Mouse (Mus musculus) intestine, embryonic 14.5 days (tissue): ENCODE measurements around the gene Rtf2. TPM values are rescaled to one million over a fixed set of nuclear protein-coding genes. Genes with fewer than 3 reads are reported as not detected.

Source experiments
- ATAC-seq: fragments of 200-750 bp; cut with Nextera tagmentation; replicated peaks from 2 replicates; pipeline ENCODE4 v1.8.0; 2017; ENCODE audit warnings: low read depth, moderate number of reproducible peaks, moderate TSS enrichment, moderate library complexity; ENCODE audit not compliant: low FRiP score, low TSS enrichment
- DNase-seq: peaks from one replicate; pipeline ENCODE4 v3.0.0-alpha.2; 2018; ENCODE audit warnings: low spot score
- H3K27ac ChIP-seq: fragments of 300-500 bp; sonication (generic); 2 replicates; pipeline ENCODE4 v1.5.1; 2014; ENCODE audit warnings: low read depth, mild to moderate bottlenecking, control low read depth
- H3K27me3 ChIP-seq: fragments of 300-500 bp; sonication (generic); replicated peaks from 2 replicates; pipeline ENCODE4 v1.6.1; 2014; ENCODE audit warnings: low read length, control low read depth; ENCODE audit not compliant: control insufficient read depth, insufficient read depth
- H3K36me3 ChIP-seq: fragments of 300-500 bp; sonication (generic); 2 replicates; pipeline ENCODE4 v1.6.1; 2014; ENCODE audit warnings: low read length, control low read depth; ENCODE audit not compliant: control insufficient read depth, insufficient read depth
- H3K4me1 ChIP-seq: fragments of 300-500 bp; sonication (generic); replicated peaks from 2 replicates; pipeline ENCODE4 v1.6.1; 2014; ENCODE audit warnings: low read length, control low read depth, mixed read lengths; ENCODE audit not compliant: control insufficient read depth, insufficient read depth
- H3K4me2 ChIP-seq: fragments of 300-500 bp; sonication (generic); 2 replicates; pipeline ENCODE4 v1.6.1; 2014; ENCODE audit warnings: low read length
- H3K4me3 ChIP-seq: fragments of 300-500 bp; sonication (generic); 2 replicates; pipeline ENCODE4 v1.5.1; 2014; ENCODE audit warnings: low read depth, low read length, control low read depth, mixed read lengths
- H3K9ac ChIP-seq: fragments of 300-500 bp; sonication (generic); 2 replicates; pipeline ENCODE4 v1.6.1; 2014; ENCODE audit warnings: mild to moderate bottlenecking, low read length
- H3K9me3 ChIP-seq: fragments of 300-500 bp; sonication (generic); 2 replicates; pipeline ENCODE4 v1.6.1; 2016; ENCODE audit warnings: low read length, control low read depth; ENCODE audit not compliant: control insufficient read depth
- WGBS: fragments of 180-500 bp; shearing (Covaris S2); extraction: QIAGEN DNeasy Blood & Tissue Kit; methylation state at CpG from one replicate; pipeline ENCODE4 v1.1.7; 2014; 5-methylcytosine and 5-hydroxymethylcytosine counted together
- polyA plus RNA-seq: library from polyadenylated mRNA; unstranded; fragments of >200 nt; fragmentation: Nextera tagmentation; extraction: Ambion mirVana; gene quantifications from 2 replicates; pipeline ENCODE4 v1.2.1, GENCODE M21; 2014

The Rtf2 gene
- polyA plus RNA-seq, 1 experiment from 2014 or later = 75.3 TPM

DNA sequence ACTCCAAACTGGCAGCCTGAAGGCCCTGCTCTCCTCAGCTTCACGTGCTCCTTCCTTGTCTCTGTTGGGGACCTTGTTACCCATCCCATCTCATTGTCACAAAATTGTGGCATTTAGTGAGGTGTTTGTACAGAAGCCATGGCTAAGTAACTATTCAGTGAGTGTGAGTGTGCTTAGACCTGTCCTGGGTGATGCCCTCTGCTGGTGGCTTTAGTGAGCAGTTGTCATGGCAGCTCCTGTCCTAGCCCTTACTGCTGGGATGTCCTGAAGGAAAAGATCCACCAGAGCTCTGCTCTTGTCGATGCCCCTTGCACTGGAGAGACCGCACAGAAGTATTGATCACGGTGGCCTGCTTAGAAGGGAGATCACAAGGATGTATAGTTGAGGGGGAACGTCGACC is 7.0 kb downstream of the Rtf2 start:
- peaks cover 69% of the 10 kb centered on the region for H3K36me3 ChIP-seq
- no peak for DNase-seq
- H3K9ac ChIP-seq = no peak overlapping the region
- H3K4me1 ChIP-seq = no peaks in the 10 kb centered on the region
- no peak overlapping the region for H3K27ac ChIP-seq
- no peak for ATAC-seq
- no peaks in the 10 kb centered on the region for H3K27me3 ChIP-seq
- no peak overlapping the region for H3K4me3 ChIP-seq
- no peaks in the 10 kb centered on the region for H3K9me3 ChIP-seq
- 92% methylated on average over 6 of the region's 6 CpGs for WGBS
- H3K4me2 ChIP-seq = no peak overlapping the region

DNA sequence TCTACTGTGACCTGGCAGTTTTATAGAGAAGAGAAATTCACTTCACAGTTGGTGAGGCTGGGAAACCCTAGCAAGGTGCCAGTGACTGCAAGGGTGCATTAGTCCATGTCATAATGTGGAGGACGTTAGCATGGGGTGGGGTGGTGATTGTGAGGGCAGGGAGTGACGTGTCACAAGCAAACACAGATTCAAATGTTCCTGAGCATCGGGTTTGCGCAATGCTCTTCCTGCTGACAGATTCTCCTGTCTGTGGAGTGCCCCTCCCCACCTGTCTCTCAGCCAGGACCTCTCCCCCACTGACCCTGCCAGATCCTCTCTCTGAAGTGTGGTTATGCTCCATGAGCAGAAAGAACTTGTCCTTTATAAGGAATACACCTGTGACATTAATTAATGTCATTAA is 8.0 kb downstream of the Rtf2 start:
- Histone ChIP-seq H3K4me1 (no peaks in the 10 kb centered on the region), H3K36me3 (peaks cover 79% of the 10 kb centered on the region), H3K9ac (no peak overlapping the region), H3K4me3 (no peak overlapping the region), H3K4me2 (no peak overlapping the region), H3K27me3 (no peaks in the 10 kb centered on the region), H3K27ac (no peak overlapping the region), H3K9me3 (no peaks in the 10 kb centered on the region)
- 90% methylated on average over 4 of the region's 4 CpGs for WGBS
- DNase-seq (no peak), ATAC-seq (no peak)

DNA sequence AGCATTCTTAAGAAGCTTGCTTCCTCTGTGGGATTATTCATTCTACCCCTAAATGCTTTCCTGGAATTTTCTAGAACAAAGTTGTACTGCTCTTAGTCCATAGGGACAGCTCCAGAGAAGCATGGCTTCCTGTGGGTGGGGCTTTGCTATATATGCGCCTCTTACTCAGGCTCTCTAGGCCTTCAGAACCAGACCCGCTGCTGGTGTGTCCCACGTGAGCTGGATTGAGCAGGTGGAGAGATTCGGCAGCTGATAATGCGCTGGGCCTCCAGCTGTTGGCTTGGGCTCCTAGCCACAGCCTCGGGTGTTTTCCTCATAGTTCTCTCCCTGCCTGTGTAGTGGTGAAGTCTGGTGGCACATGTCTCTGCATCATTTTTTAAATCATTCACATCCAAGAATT is 10.3 kb downstream of the Rtf2 start:
- peaks cover 92% of the 10 kb centered on the region for H3K36me3 ChIP-seq
- no peaks in the 10 kb centered on the region for H3K9me3 ChIP-seq
- H3K4me1 ChIP-seq = no peaks in the 10 kb centered on the region
- 91% methylated on average over 6 of the region's 6 CpGs for whole genome bisulfite sequencing
- no peak for ATAC-seq
- no peak overlapping the region for H3K4me3 ChIP-seq
- H3K9ac ChIP-seq = no peak overlapping the region
- no peak for DNase-seq
- H3K27ac ChIP-seq = no peak overlapping the region
- no peak overlapping the region for H3K4me2 ChIP-seq
- H3K27me3 ChIP-seq = no peaks in the 10 kb centered on the region

DNA sequence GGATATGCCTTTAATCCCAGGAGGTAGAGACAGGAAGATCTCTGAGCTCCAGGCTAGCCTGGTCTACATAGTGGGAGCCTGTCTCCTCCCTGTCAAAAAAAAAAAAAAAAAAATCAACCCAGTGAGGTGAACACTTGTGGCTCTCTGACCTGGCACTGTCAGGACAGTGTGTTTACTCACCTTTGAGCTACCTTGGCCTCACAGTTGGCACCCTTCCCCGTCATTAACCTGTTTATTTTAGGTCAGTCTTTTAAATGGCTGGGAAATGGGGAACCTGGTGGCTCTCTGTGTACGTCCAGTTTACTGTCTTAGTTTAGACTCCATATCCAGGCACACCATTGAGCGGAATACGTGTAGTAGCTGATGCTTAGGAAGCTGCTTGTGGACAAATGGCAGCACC is 11.7 kb downstream of the Rtf2 start:
- H3K9me3 ChIP-seq = no peaks in the 10 kb centered on the region
- no peak overlapping the region for H3K27ac ChIP-seq
- no peak overlapping the region for H3K4me3 ChIP-seq
- no peak overlapping the region for H3K4me2 ChIP-seq
- peaks cover 89% of the 10 kb centered on the region for H3K36me3 ChIP-seq
- no peaks in the 10 kb centered on the region for H3K27me3 ChIP-seq
- WGBS = 89% methylated on average over 4 of the region's 4 CpGs
- ATAC-seq = no peak
- DNase-seq = no peak
- H3K9ac ChIP-seq = no peak overlapping the region
- H3K4me1 ChIP-seq = no peaks in the 10 kb centered on the region

DNA sequence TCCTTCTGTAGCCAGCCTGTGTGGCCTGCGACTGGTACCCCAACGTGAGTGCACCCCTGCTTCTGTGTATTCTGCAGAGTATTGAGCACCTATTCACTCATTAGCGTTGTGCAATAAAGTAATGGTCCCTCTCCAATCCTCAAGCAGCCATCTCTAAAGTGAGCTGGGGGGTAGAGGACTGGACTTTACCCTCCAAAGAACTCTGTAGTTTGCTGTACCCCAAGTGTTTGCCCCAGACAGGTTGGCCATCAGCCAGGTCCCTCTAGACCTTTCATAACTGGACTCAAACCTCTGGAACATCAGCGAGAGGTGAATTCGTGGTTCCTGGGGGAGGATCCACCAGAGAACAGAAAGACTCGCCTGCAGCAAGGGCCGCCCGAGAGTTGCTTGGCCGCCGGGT is 12.1 kb downstream of the Rtf2 start:
- no peaks in the 10 kb centered on the region for H3K9me3 ChIP-seq
- H3K4me2 ChIP-seq = no peak overlapping the region
- ATAC-seq (no peak), DNase-seq (no peak)
- H3K9ac ChIP-seq = no peak overlapping the region
- no peak overlapping the region for H3K4me3 ChIP-seq
- H3K27ac ChIP-seq = no peak overlapping the region
- no peaks in the 10 kb centered on the region for H3K27me3 ChIP-seq
- H3K36me3 ChIP-seq = peaks cover 88% of the 10 kb centered on the region
- 94% methylated on average over 10 of the region's 10 CpGs for WGBS
- no peaks in the 10 kb centered on the region for H3K4me1 ChIP-seq

DNA sequence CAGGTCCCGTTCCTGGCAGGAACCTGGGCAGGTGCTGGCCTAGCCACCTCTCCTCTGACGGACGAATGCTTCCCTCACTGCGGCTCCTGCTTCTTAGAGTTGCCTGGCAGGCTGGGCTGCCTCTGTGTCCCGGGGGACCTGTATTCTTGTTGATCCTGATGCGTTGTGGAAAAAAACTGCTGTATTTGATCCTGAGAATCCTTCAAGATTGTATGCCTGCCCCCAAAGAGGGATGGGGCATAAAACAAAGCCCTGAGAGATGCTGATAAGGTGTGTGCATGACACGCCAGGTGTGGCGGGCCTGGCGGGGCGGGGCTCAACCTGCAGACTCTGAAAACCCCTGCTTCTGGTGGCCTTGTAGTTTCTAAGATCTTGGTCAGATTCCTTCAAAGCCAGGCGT is 18.1 kb downstream of the Rtf2 start, which contains the start of gene Gcnt7:
Gene Gcnt7, minus strand, starts transcription at position 101 of the 400 bp plus-strand sequence.
- no peak within 1 kb of the TSS for H3K9ac ChIP-seq
- no peaks in the 10 kb centered on the region for H3K9me3 ChIP-seq
- ATAC-seq (no peak), DNase-seq (no peak)
- H3K4me3 ChIP-seq = no peak within 1 kb of the TSS
- H3K36me3 ChIP-seq = peaks cover 53% of the 10 kb centered on the region
- H3K4me2 ChIP-seq = no peak within 1 kb of the TSS
- no peaks in the 10 kb centered on the region for H3K27me3 ChIP-seq
- 78% methylated on average over 11 of the region's 11 CpGs for WGBS
- no peak within 1 kb of the TSS for H3K27ac ChIP-seq
- H3K4me1 ChIP-seq = no peaks in the 10 kb centered on the region

DNA sequence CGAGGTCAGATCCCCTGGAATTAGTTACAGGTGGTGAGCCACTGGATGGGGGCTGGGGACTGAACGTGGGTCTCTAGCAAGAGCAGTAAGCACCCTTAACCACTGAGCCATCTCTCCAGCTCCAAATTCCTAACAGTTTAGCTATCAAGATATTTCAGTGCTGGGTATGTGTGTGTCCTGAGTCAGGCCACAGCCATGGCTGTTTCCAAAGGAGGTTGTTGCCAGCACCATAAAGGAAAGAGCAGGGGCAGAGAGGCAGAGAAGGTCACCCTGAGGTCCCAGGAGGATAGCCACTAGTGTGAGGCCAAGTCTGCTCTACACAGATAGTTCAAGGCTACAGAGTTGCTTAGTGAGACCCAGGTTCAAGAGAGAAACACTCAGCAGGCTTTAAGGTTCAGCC is 20.3 kb downstream of the Rtf2 start:
- WGBS = 85% methylated on average over 2 of the region's 2 CpGs
- ATAC-seq (no peak), DNase-seq (no peak)

DNA sequence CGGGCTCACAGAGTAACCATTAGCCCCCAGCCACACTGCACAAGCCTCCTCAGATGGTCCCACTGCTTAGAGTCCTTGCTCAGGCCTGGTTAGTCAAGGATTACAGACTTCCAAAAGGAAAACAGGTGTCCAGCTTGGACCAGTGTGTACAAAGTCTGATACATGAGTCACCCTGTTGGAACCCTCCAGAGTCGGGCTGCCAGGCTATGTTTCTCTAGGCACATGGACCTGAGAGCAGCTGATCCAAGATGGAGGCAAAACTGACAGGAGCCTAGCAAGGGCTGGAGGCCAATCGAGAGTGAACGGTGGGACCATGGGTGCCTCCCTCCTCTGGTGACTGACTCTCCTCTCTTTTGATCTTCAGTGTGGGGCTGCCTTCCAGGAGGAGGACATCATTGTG is 22.5 kb downstream of the Rtf2 start:
- no peak for ATAC-seq
- no peak overlapping the region for H3K9ac ChIP-seq
- DNase-seq = no peak
- peaks cover 65% of the 10 kb centered on the region for H3K36me3 ChIP-seq
- H3K27me3 ChIP-seq = no peaks in the 10 kb centered on the region
- H3K4me3 ChIP-seq = no peak overlapping the region
- no peaks in the 10 kb centered on the region for H3K9me3 ChIP-seq
- no peaks in the 10 kb centered on the region for H3K4me1 ChIP-seq
- 84% methylated on average over 4 of the region's 4 CpGs for WGBS
- no peak overlapping the region for H3K27ac ChIP-seq
- no peak overlapping the region for H3K4me2 ChIP-seq

More for the DNA sequence above, 20.3 kb downstream of the Rtf2 start:
- H3K4me1 ChIP-seq = no peaks in the 10 kb centered on the region
- H3K9me3 ChIP-seq = no peaks in the 10 kb centered on the region
- H3K4me3 ChIP-seq = no peak overlapping the region
- no peaks in the 10 kb centered on the region for H3K27me3 ChIP-seq
- H3K27ac ChIP-seq = no peak overlapping the region
- H3K36me3 ChIP-seq = peaks cover 59% of the 10 kb centered on the region
- no peak overlapping the region for H3K4me2 ChIP-seq
- no peak overlapping the region for H3K9ac ChIP-seq

DNA sequence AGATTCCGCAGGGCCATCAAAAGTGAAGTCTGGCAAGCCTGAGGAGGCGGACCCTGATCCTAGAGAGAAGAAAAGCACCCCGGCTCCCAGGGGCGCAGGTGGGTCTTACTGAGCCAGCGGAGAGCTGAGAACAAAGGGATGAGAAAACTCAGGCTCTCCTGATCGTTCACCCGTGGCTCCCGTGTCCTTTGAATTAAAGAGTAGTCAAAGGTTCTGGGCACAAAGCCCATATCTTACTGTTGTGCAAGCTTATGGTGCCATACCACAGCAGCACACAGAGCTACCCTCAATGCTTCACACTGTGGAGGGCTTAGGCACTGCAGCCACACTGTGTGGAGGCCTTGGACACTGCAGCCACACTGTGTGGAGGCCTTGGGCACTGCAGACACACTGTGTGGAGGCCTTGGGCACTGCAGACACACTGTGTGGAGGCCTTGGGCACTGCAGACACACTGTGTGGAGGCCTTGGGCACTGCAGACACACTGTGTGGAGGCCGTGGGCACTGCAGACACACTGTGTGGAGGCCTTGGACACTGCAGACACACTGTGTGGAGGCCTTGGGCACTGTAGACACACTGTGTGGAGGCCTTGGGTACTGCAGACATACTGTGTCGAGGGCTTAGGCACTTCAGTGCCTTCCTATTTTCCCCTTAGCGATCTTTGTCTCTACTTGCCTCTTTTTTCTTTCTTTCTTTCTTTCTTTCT is 26.2 kb downstream of the Rtf2 start:
- no peak for DNase-seq
- 89% methylated on average over 11 of the region's 11 CpGs for WGBS
- H3K36me3 ChIP-seq = peaks cover 80% of the 10 kb centered on the region
- H3K4me3 ChIP-seq = no peak overlapping the region
- no peak overlapping the region for H3K27ac ChIP-seq
- no peak overlapping the region for H3K9ac ChIP-seq
- no peak for ATAC-seq
- H3K4me1 ChIP-seq = no peaks in the 10 kb centered on the region
- no peaks in the 10 kb centered on the region for H3K9me3 ChIP-seq
- H3K27me3 ChIP-seq = no peaks in the 10 kb centered on the region
- no peak overlapping the region for H3K4me2 ChIP-seq
